Mouse (Mus musculus) heart, adult 2 months (tissue): ENCODE results near the gene Fopnl. TPM values are rescaled to one million over a fixed set of nuclear protein-coding genes. Genes with fewer than 3 reads are reported as not detected.

ENCODE experiments used
- DNase-seq, 2 experiments: peaks; one replicate each; pipeline ENCODE4 v3.0.0; 2021
- H3K27ac ChIP-seq: fragments of 200-600 bp; 2 replicates; pipeline ENCODE4 v1.8.1; 2022
- H3K27me3 ChIP-seq: fragments of 200-500 bp; 2 replicates; pipeline ENCODE4 v1.6.1; 2012; ENCODE audit warnings: mild to moderate bottlenecking, low read length, inconsistent platforms, mixed read lengths; ENCODE audit not compliant: control insufficient read depth, insufficient read depth
- H3K36me3 ChIP-seq: fragments of 200-500 bp; 2 replicates; pipeline ENCODE4 v1.6.1; 2012; ENCODE audit warnings: low read length, inconsistent platforms; ENCODE audit not compliant: control insufficient read depth, insufficient read depth
- H3K4me1 ChIP-seq: fragments of 200-500 bp; 2 replicates; pipeline ENCODE4 v1.6.1; 2011; ENCODE audit warnings: low read length; ENCODE audit not compliant: control insufficient read depth, insufficient read depth
- H3K4me3 ChIP-seq: fragments of 200-600 bp; 2 replicates; pipeline ENCODE4 v1.8.1; 2022
- H3K79me2 ChIP-seq: fragments of 200-500 bp; replicated peaks from 2 replicates; pipeline ENCODE4 v1.6.1; 2012; ENCODE audit warnings: mild to moderate bottlenecking, inconsistent platforms, low read length, moderate library complexity, mixed read lengths; ENCODE audit not compliant: control insufficient read depth, insufficient read depth
- H3K9ac ChIP-seq: fragments of 200-500 bp; 2 replicates; pipeline ENCODE4 v1.6.1; 2012; ENCODE audit warnings: low read depth, mild to moderate bottlenecking, control low read depth, inconsistent platforms, low read length, mixed read lengths
- CTCF ChIP-seq: fragments of 200-600 bp; IDR thresholded peaks from 2 replicates; pipeline ENCODE4 v1.8.1; 2022; ENCODE audit warnings: antibody characterized with exemption, mild to moderate bottlenecking, moderate library complexity
- EP300 ChIP-seq: fragments of 200-500 bp; IDR thresholded peaks from 2 replicates; pipeline ENCODE4 v1.6.1; 2011; ENCODE audit warnings: low read depth, low read length, control low read depth; ENCODE audit not compliant: insufficient read depth
- POLR2A ChIP-seq: fragments of 200-500 bp; IDR thresholded peaks from 2 replicates; pipeline ENCODE4 v1.6.1; 2011; ENCODE audit warnings: mild to moderate bottlenecking, low read depth, low read length, control low read depth; ENCODE audit not compliant: insufficient read depth
- WGBS: fragments of 180-500 bp; shearing (Covaris S2); methylation state at CpG from one replicate; pipeline ENCODE4 v1.1.7; 2018; 5-methylcytosine and 5-hydroxymethylcytosine counted together
- intact Hi-C: fragments of 180-260 bp; cut with DNase I; formaldehyde crosslinking; loops from one replicate; pipeline ENCODE4 v1.15.1; 2025
- polyA plus RNA-seq: library from polyadenylated mRNA; depleted of rRNA; stranded (reverse); fragments of >200 nt; gene quantifications from 2 replicates; pipeline ENCODE4 v1.2.3, GENCODE M21; 2012
- total RNA-seq, 2 experiments: library from RNA; stranded (reverse); gene quantifications; 2 replicates each; pipeline ENCODE4 v1.2.3; 2021

The Fopnl gene
- total and polyA plus RNA-seq, 3 experiments, result 56.8 to 63.9 (median 58.9) TPM

DNA sequence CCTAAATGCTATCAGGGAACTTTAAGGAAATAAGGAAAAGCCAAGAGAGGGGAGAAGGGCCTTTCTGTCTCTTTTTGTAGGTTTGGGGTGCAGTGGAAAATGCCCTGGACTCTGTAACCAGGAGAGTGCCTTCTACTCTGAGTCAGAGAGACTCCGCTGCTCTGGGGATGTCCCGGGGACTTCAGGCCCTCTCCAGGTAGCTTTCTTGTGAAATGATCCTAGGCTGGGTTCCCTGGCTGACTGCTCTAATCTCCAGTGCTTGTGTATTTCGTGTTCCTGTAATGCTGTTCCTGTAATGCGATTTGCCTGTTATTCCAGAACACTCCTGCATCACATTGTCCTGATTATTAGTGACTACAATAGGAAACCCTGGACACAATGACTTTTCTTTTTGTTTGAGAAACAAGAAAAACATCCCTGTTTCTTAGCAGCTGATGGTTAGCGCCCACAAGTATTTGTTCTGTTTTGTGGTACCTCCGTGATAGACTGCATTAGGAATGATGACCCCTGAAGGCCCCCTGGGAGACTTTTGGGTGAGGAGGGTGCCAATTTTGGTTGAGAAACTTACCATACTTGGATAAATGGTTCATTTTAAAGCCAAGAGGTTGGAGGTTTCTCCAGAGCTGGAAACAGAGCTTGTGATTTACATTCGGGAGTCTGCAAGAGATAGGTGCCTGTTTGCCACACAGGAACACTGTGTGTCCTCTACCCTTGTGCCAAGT, 45.1 kb upstream of the Fopnl start:
- no peaks in the 10 kb centered on the region for H3K27me3 ChIP-seq
- no peak for DNase-seq
- H3K36me3 ChIP-seq, result no peaks in the 10 kb centered on the region
- WGBS, result 33% methylated on average over 7 of the region's 7 CpGs
- intact Hi-C loops, result no loop called here
- H3K4me3 ChIP-seq, result peak overlapping the region; percentile 96
- no peak for TF ChIP-seq POLR2A
- TF ChIP-seq CTCF, result no peak
- no peak for TF ChIP-seq EP300
- H3K27ac ChIP-seq, result peak overlapping the region; percentile 89
- peak overlapping the region; percentile 96 for H3K9ac ChIP-seq
- H3K79me2 ChIP-seq, result peaks cover 2% of the 10 kb centered on the region; the same call in 1 of the 2 replicates
- H3K4me1 ChIP-seq, result peaks cover 6% of the 10 kb centered on the region; the same call in 1 of the 2 replicates

DNA sequence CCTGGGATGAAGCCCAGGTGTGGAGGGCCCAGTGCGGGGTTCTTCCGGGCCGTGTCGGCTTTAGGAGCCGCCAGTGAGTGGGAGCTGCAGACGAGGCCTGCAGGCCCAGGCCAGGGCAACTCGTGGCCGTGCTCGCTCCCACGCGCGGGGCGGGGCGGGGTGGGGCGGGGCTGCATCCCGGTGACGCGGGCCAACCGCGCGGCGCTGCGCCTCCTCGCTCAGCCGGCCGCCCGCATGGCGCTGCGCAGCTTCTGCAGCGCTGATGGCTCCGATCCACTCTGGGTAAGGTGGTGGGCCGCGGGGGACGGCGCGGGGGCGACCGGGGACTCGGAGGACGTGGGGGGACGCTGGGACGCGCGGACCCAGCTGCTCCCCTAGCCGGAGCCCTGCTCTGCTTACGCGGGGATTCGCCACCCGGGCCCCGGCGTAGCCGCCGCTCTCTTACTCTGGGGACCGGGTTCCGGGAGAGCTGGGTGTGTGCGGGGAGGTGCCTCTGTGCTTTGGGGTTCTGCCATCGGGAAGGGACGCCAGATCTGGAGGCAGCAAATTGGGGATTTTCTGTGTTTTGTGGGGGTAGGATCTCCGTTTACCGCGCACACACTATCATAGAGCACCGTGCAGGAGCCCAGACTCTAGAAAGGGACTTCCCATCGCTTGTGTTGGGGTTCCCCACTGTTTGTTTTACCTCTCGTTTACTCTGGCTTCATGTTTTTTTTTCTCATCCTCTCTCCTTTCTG, 44.3 kb upstream of the Fopnl start, which contains the start of gene Abcc1:
Abcc1 (plus strand) TSS at position 197 of the 737 bp plus-strand sequence.
- peak within 1 kb of the TSS; percentile 89 for H3K27ac ChIP-seq
- WGBS, result under 1% methylated on average over 63 of the region's 64 CpGs
- intact Hi-C loops, result loop anchor here (2.0 kb wide), 1 partner anchor 45 kb away; the partner anchor contains the start of gene Fopnl
- peaks cover 2% of the 10 kb centered on the region; the same call in 1 of the 2 replicates for H3K79me2 ChIP-seq
- H3K4me1 ChIP-seq, result peaks cover 6% of the 10 kb centered on the region; the same call in 1 of the 2 replicates
- H3K4me3 ChIP-seq, result peak within 1 kb of the TSS; percentile 96
- peak; percentile 85 to 89 for DNase-seq
- H3K27me3 ChIP-seq, result no peaks in the 10 kb centered on the region
- TF ChIP-seq EP300, result no peak
- TF ChIP-seq POLR2A, result peak; percentile 60
- peak; percentile 53 for TF ChIP-seq CTCF
- peak within 1 kb of the TSS; percentile 96 for H3K9ac ChIP-seq
- no peaks in the 10 kb centered on the region for H3K36me3 ChIP-seq

DNA sequence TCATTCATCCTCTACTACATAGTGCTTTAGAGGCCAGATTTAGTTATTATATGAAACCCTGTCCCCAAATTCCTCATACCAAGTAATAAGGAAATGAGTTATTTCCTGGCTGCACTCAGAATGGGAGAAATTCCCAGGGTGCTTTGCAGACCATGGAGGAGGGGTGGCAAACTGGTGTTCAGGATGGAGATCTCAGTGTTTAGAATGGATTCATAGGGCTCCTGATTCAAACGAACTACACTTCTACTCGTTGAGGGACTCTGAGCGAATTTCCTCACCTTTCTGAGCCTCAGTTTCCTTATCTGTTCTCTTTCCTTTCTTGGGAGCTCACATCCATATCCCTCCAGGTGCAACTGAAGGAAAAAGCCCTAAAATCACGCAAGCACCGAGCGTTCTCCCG, 43.7 kb upstream of the Fopnl start:
- H3K27ac ChIP-seq, result peak overlapping the region; percentile 89

DNA sequence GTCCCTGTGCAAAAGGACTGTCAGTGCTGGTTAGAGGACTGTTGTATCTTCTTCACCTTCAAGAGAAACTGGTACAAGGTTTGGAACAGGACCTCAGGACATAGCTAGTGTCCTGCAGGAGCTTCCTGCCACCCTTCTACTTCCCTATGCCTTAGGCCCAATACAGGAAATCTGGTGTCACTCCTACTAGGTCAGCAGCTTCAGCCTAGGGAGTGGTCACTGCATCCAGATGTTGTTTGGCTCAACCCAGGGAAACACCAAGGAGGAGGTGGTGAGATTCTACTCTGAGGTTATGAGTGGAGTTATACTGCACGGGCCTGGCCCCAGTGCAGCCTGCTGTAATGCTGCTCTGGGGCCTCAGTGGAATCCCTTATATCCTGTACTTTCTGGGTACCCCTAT, 41.3 kb upstream of the Fopnl start:
- no peaks in the 10 kb centered on the region for H3K79me2 ChIP-seq
- TF ChIP-seq POLR2A (no peak), CTCF (no peak), EP300 (no peak)
- no peak for DNase-seq
- peaks cover 2% of the 10 kb centered on the region; the same call in 1 of the 2 replicates for H3K4me1 ChIP-seq
- 48% methylated on average over 1 of the region's 1 CpGs for WGBS
- no peaks in the 10 kb centered on the region for H3K36me3 ChIP-seq
- H3K27me3 ChIP-seq, result no peaks in the 10 kb centered on the region
- H3K9ac ChIP-seq, result no peak overlapping the region
- H3K27ac ChIP-seq, result no peak overlapping the region
- intact Hi-C loops, result no loop called here
- no peak overlapping the region for H3K4me3 ChIP-seq

More for the DNA sequence above, 43.7 kb upstream of the Fopnl start:
- Histone ChIP-seq H3K27me3 (no peaks in the 10 kb centered on the region), H3K4me3 (peak overlapping the region; percentile 96), H3K9ac (peak overlapping the region; percentile 60), H3K36me3 (no peaks in the 10 kb centered on the region), H3K4me1 (peaks cover 6% of the 10 kb centered on the region; the same call in 1 of the 2 replicates), H3K79me2 (peaks cover 2% of the 10 kb centered on the region; the same call in 1 of the 2 replicates)
- no peak for TF ChIP-seq CTCF
- TF ChIP-seq EP300, result no peak
- no peak for TF ChIP-seq POLR2A
- WGBS, result 7% methylated on average over 7 of the region's 7 CpGs
- intact Hi-C loops, result loop anchor here (2.0 kb wide), 1 partner anchor 44 kb away; the partner anchor contains the start of gene Fopnl
- DNase-seq, result no peak

DNA sequence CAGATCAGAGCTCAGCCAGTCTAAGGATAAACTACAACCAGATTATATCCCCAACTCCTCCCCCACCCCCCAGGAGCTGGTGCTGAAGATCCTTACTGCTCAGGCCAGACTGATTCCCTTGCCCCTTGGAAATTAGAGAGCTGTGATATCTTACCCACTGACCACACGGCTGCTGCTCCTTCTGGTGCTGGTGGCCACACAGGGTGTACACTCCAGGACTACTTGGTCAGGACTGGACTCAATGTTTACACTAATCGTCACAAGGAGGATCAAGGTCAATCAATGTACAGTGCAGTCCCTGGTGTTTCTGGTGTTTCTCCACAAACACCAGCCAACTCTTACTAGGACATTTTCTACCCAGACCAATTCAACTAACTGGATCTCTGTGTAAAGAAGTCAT, 40.7 kb upstream of the Fopnl start:
- 77% methylated on average over 2 of the region's 2 CpGs for WGBS
- intact Hi-C loops, result no loop called here

More for the DNA sequence above, 40.7 kb upstream of the Fopnl start:
- Histone ChIP-seq H3K9ac (no peak overlapping the region), H3K4me1 (peaks cover 2% of the 10 kb centered on the region; the same call in 1 of the 2 replicates), H3K36me3 (no peaks in the 10 kb centered on the region), H3K4me3 (no peak overlapping the region), H3K79me2 (no peaks in the 10 kb centered on the region), H3K27me3 (no peaks in the 10 kb centered on the region), H3K27ac (no peak overlapping the region)
- TF ChIP-seq EP300 (no peak), POLR2A (no peak), CTCF (no peak)
- DNase-seq, result no peak
